Mouse (Mus musculus): Measurements from ENCODE around the gene Hrnr.

DNA sequence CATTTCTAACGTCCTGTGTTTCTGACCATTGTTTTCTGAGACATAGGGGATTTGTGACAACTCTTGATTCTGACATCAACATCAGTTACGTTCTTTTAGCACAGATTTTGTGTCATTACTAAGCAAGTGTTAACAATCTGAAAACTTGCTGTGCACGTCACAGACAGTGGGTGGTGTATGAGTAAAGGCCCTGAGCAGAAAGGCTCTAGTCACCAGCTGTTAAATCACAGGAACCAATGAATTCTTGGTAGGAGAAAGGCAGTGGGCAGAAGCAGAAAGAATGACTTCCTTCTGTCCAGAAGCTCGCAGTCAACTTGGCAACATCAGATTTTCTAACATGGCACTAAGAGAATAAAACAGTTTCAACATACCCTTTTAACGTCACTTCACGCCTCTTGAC lies 53.9 kb downstream of the Hrnr start:
- no peak for TF ChIP-seq GATA1 (IDR thresholded peaks at IDR 0.05; ENCODE audit: low read length)
- no peak for TF ChIP-seq TAL1 (IDR thresholded peaks at IDR 0.05; ENCODE audit: low read length)
